Comparison of ENCODE assay signal across 19 mouse cellular contexts in genomic region chr7:105625397-105625796, GRCm38 (mm10). TPM values are rescaled to one million over a fixed set of nuclear protein-coding genes. Genes with fewer than 3 reads are reported as not detected.
A peak's percentile ranks its signal among the peaks of the same experiment; 100 is the strongest.
DNase-seq lines count a peak whose midpoint lies in the region; ATAC-seq lines count a peak whose summit lies in the region.
"Had no signal": no experiment of that assay in that cellular context is flagged by ENCODE, and none has a peak within 500 bp of the region (broad histone marks: within the 10 kb centered on the region; RNA-seq: fewer than 3 reads in every experiment).

No protein-coding gene starts in this region.

- ATAC-seq in forebrain, embryonic 11.5 days (replicated peaks; ENCODE audit: low FRiP score), result no peak
- ATAC-seq in forebrain, embryonic 15.5 days (replicated peaks), result no peak
- peak; percentile 32; the same call in 1 of the 2 replicates for ATAC-seq in lung, embryonic 16.5 days (ENCODE audit: low read depth)
- ATAC-seq in midbrain, embryonic 15.5 days (replicated peaks), result no peak
- no peak for ATAC-seq in midbrain, embryonic 16.5 days

- H3K36me3 ChIP-seq in forebrain, embryonic 11.5 days (ENCODE audit: control insufficient read depth, insufficient read depth, low read length), result peaks cover 8% of the 10 kb centered on the region; the same call in 1 of the 2 replicates
- peaks cover 44% of the 10 kb centered on the region for H3K36me3 ChIP-seq in forebrain, embryonic 15.5 days
- H3K36me3 ChIP-seq in lung, embryonic 16.5 days (ENCODE audit: control insufficient read depth, insufficient read depth, low read length), result peaks cover 12% of the 10 kb centered on the region
- H3K36me3 ChIP-seq in midbrain, embryonic 15.5 days (replicated peaks), result peaks cover 21% of the 10 kb centered on the region
- H3K36me3 ChIP-seq in midbrain, embryonic 16.5 days (ENCODE audit: control insufficient read depth, insufficient read depth, low read length), result peaks cover 24% of the 10 kb centered on the region

- intact Hi-C loops in heart, postnatal 14 days (cut with DNase I), result loop anchor here (5.0 kb wide), 1 partner anchor 223 kb away; the partner anchor contains the start of genes Cnga4 and Fam160a2

- 90% methylated on average over 6 of the region's 6 CpGs for WGBS in forebrain, embryonic 11.5 days
- 83% methylated on average over 6 of the region's 6 CpGs for WGBS in forebrain, embryonic 15.5 days
- 36% methylated on average over 6 of the region's 6 CpGs for WGBS in lung, embryonic 16.5 days
- 75% methylated on average over 6 of the region's 6 CpGs for WGBS in midbrain, embryonic 15.5 days
- 81% methylated on average over 6 of the region's 6 CpGs for WGBS in midbrain, embryonic 16.5 days

- no peaks in the 10 kb centered on the region for H3K9me3 ChIP-seq in forebrain, embryonic 11.5 days (ENCODE audit: control insufficient read depth, low read length)
- H3K9me3 ChIP-seq in forebrain, embryonic 15.5 days, result no peaks in the 10 kb centered on the region
- H3K9me3 ChIP-seq in lung, embryonic 16.5 days (ENCODE audit: control insufficient read depth, low read length), result no peaks in the 10 kb centered on the region
- no peaks in the 10 kb centered on the region for H3K9me3 ChIP-seq in midbrain, embryonic 15.5 days
- no peaks in the 10 kb centered on the region for H3K9me3 ChIP-seq in midbrain, embryonic 16.5 days (replicated peaks; ENCODE audit: control insufficient read depth, low read length, poor library complexity, severe bottlenecking)
- H3K9me3 ChIP-seq: embryonic facial prominence, embryonic 12.5 days; hindbrain, embryonic 13.5 days; midbrain, embryonic 12.5 days; neural tube, embryonic 15.5 days had no signal

- peak; percentile 39 for DNase-seq in forebrain, embryonic 11.5 days (ENCODE audit: low spot score)
- peak; percentile 22 for DNase-seq in Muller cell, postnatal 12 days (ENCODE audit: inconsistent ontology term)
- peak; percentile 69 for DNase-seq in cerebellum, adult 8-10 months
- no peak for DNase-seq in heart, postnatal 14 days
- DNase-seq: adrenal gland, adult 2 months; gastrocnemius, postnatal 10 days; left cerebral cortex, postnatal 4 days; right cerebral cortex, postnatal 4 days had no signal

- H3K27me3 ChIP-seq in forebrain, embryonic 11.5 days (ENCODE audit: control insufficient read depth, insufficient read depth, low read length), result no peaks in the 10 kb centered on the region
- no peaks in the 10 kb centered on the region for H3K27me3 ChIP-seq in forebrain, embryonic 15.5 days
- no peaks in the 10 kb centered on the region for H3K27me3 ChIP-seq in lung, embryonic 16.5 days (ENCODE audit: control insufficient read depth, insufficient read depth, low read depth, low read length)
- no peaks in the 10 kb centered on the region for H3K27me3 ChIP-seq in midbrain, embryonic 15.5 days (replicated peaks)
- H3K27me3 ChIP-seq in midbrain, embryonic 16.5 days (ENCODE audit: control insufficient read depth, insufficient read depth, low read depth, low read length), result no peaks in the 10 kb centered on the region
- H3K27me3 ChIP-seq: CH12.LX; embryonic facial prominence, embryonic 12.5 days; hindbrain, embryonic 13.5 days; midbrain, embryonic 12.5 days; neural tube, embryonic 15.5 days had no signal

- H3K27ac ChIP-seq in forebrain, embryonic 11.5 days (ENCODE audit: low read depth, low read length), result no peak overlapping the region
- H3K27ac ChIP-seq in forebrain, embryonic 15.5 days (replicated peaks), result no peak overlapping the region
- peak overlapping the region; percentile 59 for H3K27ac ChIP-seq in lung, embryonic 16.5 days (ENCODE audit: low read length)
- H3K27ac ChIP-seq in midbrain, embryonic 15.5 days, result no peak overlapping the region
- no peak overlapping the region for H3K27ac ChIP-seq in midbrain, embryonic 16.5 days (ENCODE audit: low read length)
- H3K27ac ChIP-seq: embryonic facial prominence, embryonic 12.5 days; hindbrain, embryonic 13.5 days; midbrain, embryonic 12.5 days; neural tube, embryonic 15.5 days had no signal

- H3K4me1 ChIP-seq in forebrain, embryonic 11.5 days (replicated peaks; ENCODE audit: control insufficient read depth, insufficient read depth, low read length), result no peaks in the 10 kb centered on the region
- peaks cover 14% of the 10 kb centered on the region for H3K4me1 ChIP-seq in forebrain, embryonic 15.5 days
- peaks cover 43% of the 10 kb centered on the region for H3K4me1 ChIP-seq in lung, embryonic 16.5 days (replicated peaks; ENCODE audit: control insufficient read depth, insufficient read depth, low read length)
- H3K4me1 ChIP-seq in midbrain, embryonic 15.5 days, result peaks cover 17% of the 10 kb centered on the region
- peaks cover 15% of the 10 kb centered on the region for H3K4me1 ChIP-seq in midbrain, embryonic 16.5 days (ENCODE audit: control insufficient read depth, insufficient read depth, low read length)

- no peak overlapping the region for H3K9ac ChIP-seq in forebrain, embryonic 11.5 days (ENCODE audit: low read length)
- no peak overlapping the region for H3K9ac ChIP-seq in forebrain, embryonic 15.5 days (replicated peaks)
- no peak overlapping the region for H3K9ac ChIP-seq in lung, embryonic 16.5 days (ENCODE audit: low read length)
- H3K9ac ChIP-seq in midbrain, embryonic 15.5 days, result no peak overlapping the region
- no peak overlapping the region for H3K9ac ChIP-seq in midbrain, embryonic 16.5 days (ENCODE audit: low read depth, low read length)
- H3K9ac ChIP-seq: embryonic facial prominence, embryonic 12.5 days; hindbrain, embryonic 13.5 days; midbrain, embryonic 12.5 days; neural tube, embryonic 15.5 days had no signal

- no peak overlapping the region for H3K4me2 ChIP-seq in forebrain, embryonic 11.5 days (ENCODE audit: low read depth, low read length, severe bottlenecking)
- no peak overlapping the region for H3K4me2 ChIP-seq in forebrain, embryonic 15.5 days (replicated peaks)
- peak overlapping the region; percentile 10; the same call in 1 of the 2 replicates for H3K4me2 ChIP-seq in lung, embryonic 16.5 days (ENCODE audit: low read depth, low read length)
- no peak overlapping the region for H3K4me2 ChIP-seq in midbrain, embryonic 15.5 days
- no peak overlapping the region for H3K4me2 ChIP-seq in midbrain, embryonic 16.5 days (ENCODE audit: low read length)
- H3K4me2 ChIP-seq: embryonic facial prominence, embryonic 12.5 days; hindbrain, embryonic 13.5 days; liver, embryonic 11.5 days; midbrain, embryonic 12.5 days; neural tube, embryonic 15.5 days had no signal

- H3K4me3 ChIP-seq in forebrain, embryonic 11.5 days (ENCODE audit: low read depth, low read length), result no peak overlapping the region
- no peak overlapping the region for H3K4me3 ChIP-seq in forebrain, embryonic 15.5 days
- no peak overlapping the region for H3K4me3 ChIP-seq in lung, embryonic 16.5 days (ENCODE audit: low read length)
- H3K4me3 ChIP-seq in midbrain, embryonic 15.5 days, result no peak overlapping the region
- H3K4me3 ChIP-seq in midbrain, embryonic 16.5 days (ENCODE audit: low read depth, low read length), result no peak overlapping the region
- H3K4me3 ChIP-seq: embryonic facial prominence, embryonic 12.5 days; hindbrain, embryonic 13.5 days; midbrain, embryonic 12.5 days; myocyte; neural tube, embryonic 15.5 days had no signal

RNA-seq across cellular contexts. Expression of gene Trim3, which starts 8.0 kb away (rescaled TPM):
- 35.9 and 37.7 TPM in 2 replicates for polyA plus RNA-seq in forebrain, embryonic 11.5 days (2014; fragmentation: Nextera tagmentation; extraction: Ambion mirVana)
- polyA plus RNA-seq in forebrain, embryonic 15.5 days (2015; fragmentation: Nextera tagmentation; extraction: Ambion mirVana), result 69.4 and 72.3 TPM in 2 replicates
- 61.8 and 67.0 TPM in 2 replicates for polyA plus RNA-seq in lung, embryonic 16.5 days (2015; fragmentation: Nextera tagmentation; extraction: Ambion mirVana)
- 106 and 107 TPM in 2 replicates for polyA plus RNA-seq in midbrain, embryonic 15.5 days (2015; fragmentation: Nextera tagmentation; extraction: Ambion mirVana)
- 106 and 117 TPM in 2 replicates for polyA plus RNA-seq in midbrain, embryonic 16.5 days (2015; fragmentation: Nextera tagmentation; extraction: Ambion mirVana)
- total RNA-seq in heart, postnatal 14 days (2021), result 10 to 100 TPM; 29.7 to 34.0 TPM

RNA-seq across cellular contexts. Expression of gene Timm10b, which starts 14.5 kb away (rescaled TPM):
- polyA plus RNA-seq in forebrain, embryonic 11.5 days (2014; fragmentation: Nextera tagmentation; extraction: Ambion mirVana), result 148 and 151 TPM in 2 replicates
- 135 and 139 TPM in 2 replicates for polyA plus RNA-seq in forebrain, embryonic 15.5 days (2015; fragmentation: Nextera tagmentation; extraction: Ambion mirVana)
- polyA plus RNA-seq in lung, embryonic 16.5 days (2015; fragmentation: Nextera tagmentation; extraction: Ambion mirVana), result 181 and 208 TPM in 2 replicates
- polyA plus RNA-seq in midbrain, embryonic 15.5 days (2015; fragmentation: Nextera tagmentation; extraction: Ambion mirVana), result 127 and 140 TPM in 2 replicates
- polyA plus RNA-seq in midbrain, embryonic 16.5 days (2015; fragmentation: Nextera tagmentation; extraction: Ambion mirVana), result 127 and 131 TPM in 2 replicates
- 10 to 100 TPM; 83.7 to 94.3 TPM for total RNA-seq in heart, postnatal 14 days (2021)

RNA-seq across cellular contexts. Expression of gene Arfip2, which starts 14.8 kb away (rescaled TPM):
- 78.2 and 90.2 TPM in 2 replicates for polyA plus RNA-seq in forebrain, embryonic 11.5 days (2014; fragmentation: Nextera tagmentation; extraction: Ambion mirVana)
- polyA plus RNA-seq in forebrain, embryonic 15.5 days (2015; fragmentation: Nextera tagmentation; extraction: Ambion mirVana), result 80.6 and 85.6 TPM in 2 replicates
- 78.0 and 81.5 TPM in 2 replicates for polyA plus RNA-seq in lung, embryonic 16.5 days (2015; fragmentation: Nextera tagmentation; extraction: Ambion mirVana)
- 86.7 and 96.9 TPM in 2 replicates for polyA plus RNA-seq in midbrain, embryonic 15.5 days (2015; fragmentation: Nextera tagmentation; extraction: Ambion mirVana)
- polyA plus RNA-seq in midbrain, embryonic 16.5 days (2015; fragmentation: Nextera tagmentation; extraction: Ambion mirVana), result 83.8 and 92.4 TPM in 2 replicates
- total RNA-seq in heart, postnatal 14 days (2021), result 10 to 100 TPM; 22.0 to 22.9 TPM

RNA-seq across cellular contexts. Expression of gene Gm45799, which starts 15.0 kb away (rescaled TPM):
- polyA plus RNA-seq in forebrain, embryonic 11.5 days (2014; fragmentation: Nextera tagmentation; extraction: Ambion mirVana), result 11.8 and 14.2 TPM in 2 replicates
- polyA plus RNA-seq in forebrain, embryonic 15.5 days (2015; fragmentation: Nextera tagmentation; extraction: Ambion mirVana), result 6.9 and 14.7 TPM in 2 replicates
- 24.9 and 35.7 TPM in 2 replicates for polyA plus RNA-seq in lung, embryonic 16.5 days (2015; fragmentation: Nextera tagmentation; extraction: Ambion mirVana)
- polyA plus RNA-seq in midbrain, embryonic 15.5 days (2015; fragmentation: Nextera tagmentation; extraction: Ambion mirVana), result 12.8 and 18.7 TPM in 2 replicates
- 13.6 and 14.6 TPM in 2 replicates for polyA plus RNA-seq in midbrain, embryonic 16.5 days (2015; fragmentation: Nextera tagmentation; extraction: Ambion mirVana)
- total RNA-seq in heart, postnatal 14 days (2021), result 1 to 10 TPM; 1.9 to 4.8 TPM

RNA-seq across cellular contexts. Expression of gene Dnhd1, which starts 25.2 kb away (rescaled TPM):
- 0.39 and 0.79 TPM in 2 replicates for polyA plus RNA-seq in forebrain, embryonic 11.5 days (2014; fragmentation: Nextera tagmentation; extraction: Ambion mirVana)
- polyA plus RNA-seq in forebrain, embryonic 15.5 days (2015; fragmentation: Nextera tagmentation; extraction: Ambion mirVana), result 0.42 and 0.86 TPM in 2 replicates
- polyA plus RNA-seq in lung, embryonic 16.5 days (2015; fragmentation: Nextera tagmentation; extraction: Ambion mirVana), result 0.55 and 1.4 TPM in 2 replicates
- polyA plus RNA-seq in midbrain, embryonic 15.5 days (2015; fragmentation: Nextera tagmentation; extraction: Ambion mirVana), result 1.00 and 2.7 TPM in 2 replicates
- polyA plus RNA-seq in midbrain, embryonic 16.5 days (2015; fragmentation: Nextera tagmentation; extraction: Ambion mirVana), result 1.9 and 2.0 TPM in 2 replicates
- under 1 TPM; 0.67 to 0.76 TPM for total RNA-seq in heart, postnatal 14 days (2021)

Comparison
In these comparisons a context has a peak if more than half of its experiments do, and no peak if none do; other contexts are left out.
1. DNase-seq: peak in forebrain, embryonic 11.5 days (single experiment), Muller cell, postnatal 12 days (single experiment) and cerebellum, adult 8-10 months (single experiment); none in heart, postnatal 14 days (0 of 2).